Mouse (Mus musculus): ENCODE measurements around the gene Tigit. TPM values are rescaled to one million over a fixed set of nuclear protein-coding genes. Genes with fewer than 3 reads are reported as not detected.
A peak's percentile ranks its signal among the peaks of the same experiment; 100 is the strongest.

Tigit gene
- total RNA-seq, 2 experiments from 2014 or later: not detected

DNA sequence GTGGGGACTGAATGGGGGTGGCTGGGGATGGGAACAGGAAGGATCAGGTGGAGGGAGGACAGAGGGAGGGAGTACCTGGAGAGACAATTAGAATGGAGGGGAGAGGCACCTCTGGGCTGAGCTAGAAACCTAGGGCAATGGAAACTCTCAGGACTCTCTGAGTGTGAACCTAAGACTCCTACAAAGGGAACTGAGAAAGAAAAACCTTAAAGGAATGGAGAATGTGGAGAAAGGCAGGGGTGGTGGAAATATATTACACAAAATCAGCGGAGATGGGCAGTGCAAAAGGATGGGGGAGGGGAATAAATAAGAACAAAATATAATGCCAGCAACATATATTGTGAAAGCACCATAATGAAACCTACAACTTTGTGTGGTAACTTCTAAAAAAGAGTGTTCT lies 8.0 kb upstream of the Tigit start:
- DNase-seq: no peak

DNA sequence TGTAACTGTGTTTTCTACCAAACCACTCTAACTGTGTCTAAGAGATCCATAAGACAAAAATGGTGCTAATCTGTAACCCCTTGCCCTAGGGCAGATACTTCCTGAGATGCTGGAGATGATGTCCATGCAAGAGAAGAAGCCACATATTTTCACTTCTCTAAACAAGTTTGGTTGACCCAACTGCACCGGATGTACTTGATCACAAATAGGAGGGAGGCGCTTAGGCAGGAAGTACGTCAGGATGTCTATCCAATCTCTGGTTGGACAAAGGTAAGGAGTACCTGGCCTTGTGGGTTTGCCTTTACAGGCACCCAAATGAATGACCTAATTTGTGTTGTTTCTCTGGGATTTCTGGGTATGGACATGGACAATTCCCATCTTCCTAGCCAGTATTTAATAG lies 4.3 kb upstream of the Tigit start:
- intact Hi-C loops (cut with DNase I): no loop called here
- no peak for DNase-seq

More for the DNA sequence above, 8.0 kb upstream of the Tigit start:
- intact Hi-C loops (cut with DNase I): no loop called here

DNA sequence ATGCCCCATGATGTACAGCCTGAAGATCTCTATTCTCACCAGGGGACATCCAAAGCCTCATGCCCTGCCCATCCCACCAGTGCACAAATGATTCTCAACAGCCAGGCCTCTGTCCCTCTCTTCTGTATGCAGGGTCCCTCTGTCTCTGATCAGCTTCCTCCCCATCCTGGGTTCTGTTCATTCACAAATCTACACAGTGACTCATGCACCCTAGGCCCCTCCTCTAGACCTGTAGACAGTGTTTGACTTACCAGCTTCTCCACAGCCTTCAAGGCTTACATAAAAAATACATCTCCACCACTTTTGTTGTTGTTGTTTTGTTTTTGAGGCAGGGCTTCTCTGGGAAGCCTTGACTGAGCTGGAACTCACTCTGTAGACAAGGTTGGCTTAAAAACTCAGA lies 915 bp upstream of the Tigit start:
- intact Hi-C loops (cut with DNase I): no loop called here

DNA sequence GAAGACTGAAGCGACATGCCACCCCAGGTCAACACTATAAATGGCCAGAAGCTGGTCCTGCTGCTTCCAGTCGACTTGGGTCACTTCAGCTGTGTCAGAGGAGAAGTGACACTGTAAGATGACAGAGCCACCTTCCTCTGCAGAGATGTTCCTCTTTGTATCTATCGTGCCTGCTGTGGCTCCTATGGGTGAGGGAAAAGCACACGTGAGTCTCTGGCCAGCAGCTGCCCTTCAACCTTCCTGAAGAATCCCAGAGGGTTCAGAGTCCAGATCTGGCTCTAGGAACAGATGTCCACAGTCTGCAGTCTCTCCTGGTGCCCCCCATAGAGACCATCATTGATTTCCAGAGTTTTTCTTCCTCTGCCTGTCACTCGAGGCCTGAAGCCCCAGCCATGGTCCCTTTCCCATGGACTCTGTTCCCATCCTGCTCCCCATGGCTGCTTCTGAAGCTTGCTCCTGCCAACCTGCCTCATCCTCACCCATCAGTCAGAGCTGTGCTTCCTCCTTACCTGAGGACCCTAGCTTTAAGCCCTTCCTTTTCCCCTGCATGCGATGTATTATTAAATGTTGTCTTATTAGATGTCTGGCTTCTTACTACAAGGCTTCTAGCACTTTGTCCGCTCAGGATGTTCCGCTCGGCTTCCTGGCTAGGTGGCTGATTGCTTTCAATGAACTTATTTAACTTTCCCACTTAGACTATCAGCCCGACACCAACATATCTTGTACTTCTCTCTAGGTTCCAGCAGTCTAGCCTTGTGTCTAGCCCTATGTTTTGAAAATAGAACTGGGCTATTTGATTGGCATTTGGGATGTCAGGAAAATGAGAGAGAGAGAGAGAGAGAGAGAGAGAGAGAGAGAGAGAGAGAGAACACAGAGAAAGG lies 1.6 kb downstream of the Tigit start:
- DNase-seq: no peak
- intact Hi-C loops (cut with DNase I): no loop called here

More for the DNA sequence above, 915 bp upstream of the Tigit start:
- no peak for DNase-seq

DNA sequence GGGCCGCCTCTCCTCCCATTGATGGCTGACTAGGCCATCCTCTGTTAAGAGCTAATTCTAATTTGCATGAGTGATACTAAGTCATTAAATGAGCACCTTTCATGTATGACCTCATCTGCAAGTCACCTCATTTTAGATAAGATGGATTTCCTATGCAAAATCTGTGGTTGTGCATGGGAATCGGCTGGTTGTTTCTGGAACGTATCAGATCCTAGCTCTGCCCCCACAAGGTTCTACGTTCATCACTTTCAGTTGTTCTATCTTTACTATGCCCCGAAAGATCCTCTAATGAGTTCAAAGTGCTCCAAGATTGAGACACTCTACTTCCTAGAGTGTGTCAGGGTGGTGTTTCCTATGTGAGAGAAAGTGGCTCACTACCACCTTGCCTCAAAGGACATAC lies 2.4 kb downstream of the Tigit start:
- intact Hi-C loops (cut with DNase I): no loop called here
- DNase-seq: no peak

DNA sequence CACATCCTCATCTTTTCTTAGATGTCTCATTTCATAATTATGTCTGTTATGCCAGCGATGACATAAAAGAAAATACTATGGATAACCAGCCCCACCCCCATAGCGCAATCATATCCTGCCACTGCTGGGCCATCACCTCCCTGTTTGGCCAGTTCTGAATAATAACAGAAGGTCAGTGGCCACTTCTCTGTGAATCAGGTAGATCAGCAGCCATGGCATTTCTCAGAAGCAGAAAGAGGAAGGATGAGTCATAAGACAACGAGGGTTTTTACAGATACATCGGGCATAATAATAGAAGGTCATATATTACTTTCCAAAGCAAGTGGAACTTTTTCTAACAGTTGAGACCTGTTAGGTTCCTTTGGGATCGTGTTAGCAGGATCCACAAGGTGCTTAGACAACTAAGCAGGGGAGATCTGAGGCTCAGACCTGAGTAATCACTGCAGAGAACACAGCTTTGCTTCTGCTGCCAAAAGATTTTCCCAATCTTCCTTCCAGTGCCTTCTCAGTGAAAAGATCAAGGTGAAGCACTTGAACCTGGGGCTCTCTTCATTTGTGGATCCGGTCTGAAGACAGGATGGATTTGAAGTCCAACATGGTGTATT lies 8.7 kb downstream of the Tigit start:
- intact Hi-C loops (cut with DNase I): no loop called here
- DNase-seq: no peak

DNA sequence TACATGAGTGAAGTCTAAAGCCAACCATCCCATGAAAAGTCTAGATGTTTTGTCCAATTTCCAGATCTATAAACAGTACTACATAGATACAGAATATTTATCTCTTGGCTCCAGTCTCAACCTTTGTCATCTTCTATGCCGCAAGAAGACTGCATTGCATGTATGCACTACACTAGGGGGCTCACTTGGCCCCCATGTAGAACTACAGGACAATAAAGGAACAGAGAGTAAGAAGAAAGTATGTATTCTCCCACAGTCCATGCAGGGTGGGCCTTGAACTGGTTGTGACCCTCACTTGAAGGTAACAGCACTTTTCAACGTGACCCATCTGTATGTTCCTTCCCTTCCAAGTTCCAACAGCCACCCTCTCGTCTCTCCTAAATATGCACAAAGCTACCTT lies 9.7 kb downstream of the Tigit start:
- no peak for DNase-seq
- intact Hi-C loops (cut with DNase I): no loop called here

DNA sequence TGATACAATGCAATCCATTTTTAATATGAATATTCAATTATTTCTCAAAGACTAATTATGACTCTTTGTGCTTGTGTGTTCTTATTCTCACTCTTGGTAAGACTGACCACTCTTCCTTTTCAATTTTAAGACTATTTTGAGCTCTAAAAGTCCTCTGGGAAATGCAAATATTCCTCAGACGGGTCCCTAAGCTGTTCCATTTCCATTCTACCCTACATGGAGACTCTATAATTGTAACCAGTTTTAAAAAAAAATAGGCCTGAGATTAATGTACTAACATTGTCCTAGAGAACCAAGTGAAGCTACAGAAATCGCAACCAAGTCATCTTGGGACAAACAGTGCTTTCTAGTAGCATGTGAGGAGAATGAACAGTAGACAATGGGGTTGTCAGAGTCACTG lies 10.7 kb downstream of the Tigit start:
- intact Hi-C loops (cut with DNase I): no loop called here
- no peak for DNase-seq

DNA sequence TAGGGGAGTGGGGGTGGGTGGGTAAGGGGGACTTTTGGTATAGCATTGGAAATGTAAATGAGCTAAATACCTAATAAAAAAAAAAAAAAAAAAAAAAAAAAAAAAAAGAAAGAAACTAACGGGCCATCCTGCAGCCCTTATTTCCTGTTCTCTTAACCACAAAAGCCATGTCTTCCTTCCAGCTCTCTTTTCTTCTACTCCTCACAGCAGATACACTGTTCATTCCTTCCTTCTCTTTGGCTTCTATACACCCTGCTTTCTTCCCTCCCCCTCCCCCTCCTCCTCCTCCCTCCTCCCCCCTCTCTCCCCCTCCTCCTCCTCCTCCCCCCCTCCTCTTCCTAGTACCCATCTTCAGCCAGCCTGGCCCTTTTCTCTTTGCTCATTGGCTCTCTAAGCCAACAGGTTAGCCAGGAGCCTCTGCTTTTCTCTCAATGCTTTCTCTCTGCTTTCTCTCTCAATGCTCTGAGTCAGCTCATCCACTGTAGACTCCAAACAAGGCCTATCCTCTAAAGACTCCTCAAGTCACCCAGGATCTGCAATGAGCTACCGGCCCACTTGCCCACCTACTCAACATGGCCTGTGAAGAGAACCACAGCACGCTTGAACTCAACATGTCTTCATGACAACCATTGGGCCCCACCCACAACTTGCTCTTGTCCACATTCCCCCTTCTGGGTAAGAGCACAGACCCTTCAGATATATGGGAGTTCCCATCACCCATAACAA lies 13.4 kb downstream of the Tigit start:
- intact Hi-C loops (cut with DNase I): no loop called here
- DNase-seq: no peak

DNA sequence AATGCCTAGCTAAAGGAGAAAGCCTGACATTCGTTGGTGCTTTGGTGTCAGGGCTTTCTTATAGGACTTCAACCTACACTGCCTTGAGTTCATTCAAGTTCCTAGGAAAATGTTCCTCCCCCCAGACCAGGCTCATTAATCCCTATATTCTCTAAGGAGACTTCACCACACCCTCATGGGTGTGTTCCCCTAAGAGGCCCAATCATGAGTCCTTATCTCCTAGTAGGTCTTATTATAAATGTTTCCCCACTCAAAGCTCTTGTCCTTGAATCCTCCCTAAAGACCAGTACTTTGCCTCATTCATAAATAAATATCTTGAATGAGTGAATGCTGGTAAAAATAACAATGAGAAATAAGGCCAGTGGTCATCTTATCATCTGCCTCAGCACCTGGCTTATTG lies 16.3 kb downstream of the Tigit start:
- intact Hi-C loops (cut with DNase I): no loop called here
- DNase-seq: no peak

DNA sequence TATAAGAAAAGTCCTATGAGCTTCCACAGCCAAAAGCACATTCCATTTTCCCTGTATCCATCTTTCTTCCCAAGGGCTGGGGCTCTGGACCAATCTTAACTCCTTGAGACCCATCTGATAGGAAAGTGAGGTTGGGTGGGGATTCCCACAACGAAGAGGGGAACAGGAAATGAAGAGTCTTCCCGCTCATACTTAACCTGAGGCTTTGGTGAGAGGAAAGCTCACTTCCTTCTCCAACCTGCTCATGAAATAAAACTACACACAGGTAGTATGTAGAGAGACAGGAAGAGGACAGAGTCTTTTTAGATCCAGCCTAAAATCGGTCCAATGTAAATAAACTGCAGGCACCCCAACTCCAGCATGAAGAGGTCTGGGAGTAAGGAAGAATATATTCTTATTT lies 17.0 kb downstream of the Tigit start:
- intact Hi-C loops (cut with DNase I): no loop called here
- DNase-seq: no peak

DNA sequence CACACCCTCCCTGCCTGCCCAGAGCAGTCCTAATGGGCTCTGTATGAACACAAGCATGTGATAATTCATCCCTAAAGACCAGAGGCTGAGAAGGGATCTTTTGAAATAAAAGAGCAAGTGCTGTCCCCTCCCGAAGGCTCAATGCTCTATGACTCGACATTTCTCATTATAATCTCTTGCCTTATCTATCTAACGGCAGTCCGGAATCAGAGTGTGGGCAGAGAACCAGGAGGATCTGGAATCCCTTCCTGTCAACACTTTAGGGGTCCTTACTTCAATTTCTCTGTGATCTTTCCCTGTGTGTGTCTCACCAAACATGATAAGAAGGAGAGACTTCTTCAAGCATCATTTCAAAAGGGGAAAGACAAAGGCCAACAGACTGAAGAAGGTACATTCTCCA lies 18.1 kb downstream of the Tigit start:
- DNase-seq: no peak
- intact Hi-C loops (cut with DNase I): no loop called here

DNA sequence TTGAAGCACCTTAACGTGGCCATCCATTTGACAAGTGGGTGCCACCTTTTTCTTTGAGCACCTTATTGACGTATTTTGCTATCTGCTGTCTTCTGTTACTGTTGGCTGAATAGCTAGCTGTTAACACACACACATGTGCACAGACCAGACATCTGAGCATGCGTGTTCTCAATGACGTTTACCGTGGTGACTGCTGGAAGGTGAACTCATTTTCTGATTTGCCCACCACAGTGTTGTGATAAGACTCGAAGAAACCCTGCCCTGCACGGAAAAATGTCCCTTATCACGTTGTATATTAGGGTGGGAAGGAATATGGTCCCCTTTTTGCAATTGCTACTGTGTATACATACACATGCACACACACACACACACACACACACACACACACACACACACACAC lies 22.7 kb downstream of the Tigit start:
- intact Hi-C loops (cut with DNase I): no loop called here
- no peak for DNase-seq

DNA sequence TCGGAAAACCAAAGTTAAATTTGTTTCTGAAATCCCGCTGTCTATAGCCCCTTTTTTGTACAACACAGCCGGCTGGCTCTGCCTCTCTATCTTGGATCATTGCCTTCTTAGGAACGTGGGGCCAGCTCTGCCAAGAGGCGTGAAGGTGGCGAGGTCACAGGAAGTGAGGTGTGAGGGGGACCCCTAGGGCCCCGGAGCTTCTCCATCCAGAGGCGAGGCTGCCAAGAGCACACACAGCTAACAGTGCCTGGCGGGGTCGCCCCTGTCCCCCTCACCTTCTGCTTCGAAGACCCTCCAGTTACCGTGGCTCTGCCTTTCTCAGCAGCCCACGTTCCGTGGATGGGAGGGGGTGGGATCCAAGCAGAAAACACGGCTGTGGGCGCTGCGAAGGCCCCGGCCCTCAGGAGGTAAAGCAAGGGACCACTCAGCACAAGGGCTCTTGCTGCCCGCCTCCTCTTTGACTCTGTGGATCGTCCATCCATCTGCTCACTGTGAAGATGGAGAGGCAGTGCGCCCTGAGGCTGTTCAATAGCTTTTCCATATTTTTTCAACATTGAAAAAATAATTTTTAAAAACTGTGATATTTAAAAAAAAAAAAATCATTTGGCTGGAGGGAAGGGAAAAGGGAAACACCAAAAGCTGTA lies 25.4 kb downstream of the Tigit start:
- intact Hi-C loops (cut with DNase I): no loop called here
- DNase-seq: peak; percentile 38

DNA sequence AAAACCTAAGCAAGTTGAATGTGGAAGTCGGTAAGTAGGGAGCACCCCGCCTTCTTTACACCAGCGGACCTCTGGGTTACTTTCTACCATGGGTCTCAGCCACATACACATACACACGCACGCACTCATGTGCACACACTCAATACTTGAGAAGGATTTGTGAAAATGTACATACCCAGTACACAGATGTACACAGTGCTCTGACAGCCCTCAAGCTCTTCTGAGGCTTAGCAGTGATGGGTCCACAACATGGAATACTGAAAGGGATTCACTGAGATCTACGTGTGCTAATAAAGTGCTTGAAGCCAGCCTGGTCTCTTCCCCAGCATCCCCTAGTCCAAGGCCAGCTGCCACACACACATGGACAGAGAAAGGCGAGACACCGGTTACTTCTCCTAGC lies 26.7 kb downstream of the Tigit start:
- intact Hi-C loops (cut with DNase I): no loop called here
- no peak for DNase-seq

DNA sequence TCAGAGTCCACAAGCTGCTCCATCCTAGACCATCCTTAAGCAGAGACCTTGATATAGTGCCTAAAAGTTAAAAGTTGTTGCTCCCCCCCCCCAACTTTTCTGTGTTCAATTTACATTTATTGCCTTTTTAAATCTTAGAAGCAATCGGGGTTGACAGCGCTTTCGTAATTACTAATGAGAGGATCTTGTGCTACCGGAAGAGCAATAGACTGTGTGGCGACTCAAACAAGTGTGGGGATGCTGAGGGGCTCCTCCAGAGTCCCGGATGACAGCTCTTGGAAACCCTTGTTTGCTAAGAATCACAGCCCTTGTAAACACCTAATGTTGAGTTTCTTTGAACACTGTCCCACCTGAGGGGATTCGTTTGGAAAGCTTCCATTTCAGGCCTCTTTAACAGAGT lies 29.9 kb downstream of the Tigit start:
- intact Hi-C loops (cut with DNase I): no loop called here
- no peak for DNase-seq

DNA sequence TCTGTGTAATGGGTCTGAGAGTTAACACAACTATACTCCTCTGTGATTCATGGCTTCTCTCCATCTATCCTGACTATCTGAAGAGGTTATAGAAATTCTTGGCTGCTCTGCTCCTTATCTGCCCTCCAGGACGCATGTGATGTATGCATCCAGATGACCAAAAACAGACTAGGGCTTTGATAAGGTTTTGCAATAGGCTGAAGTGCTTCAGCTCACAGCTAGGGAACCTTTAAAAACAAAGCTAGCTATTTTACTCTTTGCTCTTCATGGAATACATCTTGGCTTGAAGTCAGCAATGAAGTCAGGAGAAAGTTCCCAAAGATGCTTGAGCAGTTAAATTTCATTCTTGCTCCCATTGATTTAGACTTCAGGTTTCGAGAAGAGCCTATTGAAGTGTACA lies 32.2 kb downstream of the Tigit start:
- intact Hi-C loops (cut with DNase I): no loop called here
- no peak for DNase-seq

DNA sequence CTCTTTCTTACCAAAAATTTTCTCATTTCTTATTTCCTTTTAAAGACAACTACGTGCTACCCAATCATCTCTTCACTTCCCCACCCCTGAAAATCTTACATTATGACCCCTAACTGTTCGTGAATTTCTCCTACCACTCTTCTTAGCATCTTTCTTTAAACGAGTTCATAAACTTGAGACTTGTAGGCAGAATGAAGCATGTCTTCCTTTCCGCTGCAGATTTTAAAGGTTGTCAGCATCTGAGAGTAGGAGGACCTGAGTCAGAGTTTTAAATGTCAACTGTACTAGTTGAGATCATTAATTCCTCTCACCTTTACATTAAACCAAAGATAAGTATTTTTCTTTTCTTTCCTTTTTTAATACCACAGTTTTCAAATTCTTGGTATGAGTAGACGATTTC lies 35.3 kb downstream of the Tigit start:
- intact Hi-C loops (cut with DNase I): no loop called here
- no peak for DNase-seq

DNA sequence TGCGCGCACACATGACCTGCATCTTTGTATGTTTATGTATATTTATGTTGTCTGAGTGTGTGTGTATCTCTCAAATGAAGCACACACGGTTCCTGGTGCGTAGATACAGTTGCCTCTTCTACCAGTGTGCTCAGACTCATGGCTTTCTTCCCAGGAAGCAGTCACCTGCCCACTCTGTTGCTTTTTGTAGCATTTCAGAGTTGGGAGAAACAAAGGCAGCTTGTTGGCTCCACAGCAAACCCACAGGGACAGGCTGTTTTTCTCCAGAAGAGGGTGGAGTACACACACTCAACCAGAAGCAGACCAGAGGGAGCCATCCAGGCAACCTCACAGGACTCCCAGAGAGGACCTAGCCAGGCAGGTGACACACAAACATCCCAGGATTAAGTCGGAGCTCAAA lies 38.0 kb downstream of the Tigit start:
- intact Hi-C loops (cut with DNase I): no loop called here
- no peak for DNase-seq

DNA sequence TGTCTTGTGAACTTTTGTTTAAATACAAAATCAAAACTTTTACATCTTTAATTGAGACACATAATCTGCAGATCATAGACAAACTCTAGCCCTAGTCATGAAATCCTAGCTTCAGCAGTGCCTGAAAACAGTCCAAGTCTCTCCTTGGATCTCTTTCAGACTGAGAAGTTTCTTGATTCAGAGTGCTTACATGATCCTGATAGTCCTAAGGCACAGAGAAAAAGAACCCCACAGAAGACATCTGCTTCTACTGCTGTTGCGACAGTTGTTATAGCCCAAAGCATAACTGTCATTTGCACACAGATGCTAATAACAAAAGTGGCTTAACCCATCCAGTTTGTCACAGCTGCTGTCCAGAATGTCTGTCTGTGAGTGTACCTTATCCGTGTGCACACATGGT lies 38.7 kb downstream of the Tigit start:
- peak; percentile 40 to 43 for DNase-seq
- intact Hi-C loops (cut with DNase I): no loop called here

DNA sequence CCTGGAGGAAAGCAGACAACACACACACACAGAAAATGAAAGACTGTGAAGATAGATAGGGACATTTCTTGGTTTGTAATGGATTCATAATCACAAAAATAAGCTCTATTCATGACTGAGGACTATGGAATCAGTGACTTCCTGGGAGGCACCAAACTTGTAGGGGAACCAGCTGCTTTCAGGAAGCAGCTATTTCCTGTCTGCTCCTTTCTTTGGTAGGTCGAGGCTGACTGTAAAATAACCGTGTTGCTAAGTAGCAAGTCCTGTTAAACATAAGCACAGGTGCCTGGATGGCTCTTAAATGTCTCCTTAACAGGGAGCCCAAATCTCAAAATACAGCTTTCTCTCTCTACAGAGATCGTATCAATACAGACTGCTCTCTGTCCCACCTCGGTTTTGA lies 39.1 kb downstream of the Tigit start:
- intact Hi-C loops (cut with DNase I): no loop called here
- DNase-seq: no peak

Data from heart, postnatal 10 days (tissue).